Mouse (Mus musculus): ENCODE measurements at regions not wholly inside any gene's neighbourhood (a gene's known extent, or its start where the extent isn't known, plus 50 kb on each side); places are given as distances from the start of the nearest gene placed in this dataset.
"Not testable (repeated sequence)": the region's sequence is repeated elsewhere in the genome, so short reads cannot be mapped to it uniquely, and the experiment has no call there.

DNA sequence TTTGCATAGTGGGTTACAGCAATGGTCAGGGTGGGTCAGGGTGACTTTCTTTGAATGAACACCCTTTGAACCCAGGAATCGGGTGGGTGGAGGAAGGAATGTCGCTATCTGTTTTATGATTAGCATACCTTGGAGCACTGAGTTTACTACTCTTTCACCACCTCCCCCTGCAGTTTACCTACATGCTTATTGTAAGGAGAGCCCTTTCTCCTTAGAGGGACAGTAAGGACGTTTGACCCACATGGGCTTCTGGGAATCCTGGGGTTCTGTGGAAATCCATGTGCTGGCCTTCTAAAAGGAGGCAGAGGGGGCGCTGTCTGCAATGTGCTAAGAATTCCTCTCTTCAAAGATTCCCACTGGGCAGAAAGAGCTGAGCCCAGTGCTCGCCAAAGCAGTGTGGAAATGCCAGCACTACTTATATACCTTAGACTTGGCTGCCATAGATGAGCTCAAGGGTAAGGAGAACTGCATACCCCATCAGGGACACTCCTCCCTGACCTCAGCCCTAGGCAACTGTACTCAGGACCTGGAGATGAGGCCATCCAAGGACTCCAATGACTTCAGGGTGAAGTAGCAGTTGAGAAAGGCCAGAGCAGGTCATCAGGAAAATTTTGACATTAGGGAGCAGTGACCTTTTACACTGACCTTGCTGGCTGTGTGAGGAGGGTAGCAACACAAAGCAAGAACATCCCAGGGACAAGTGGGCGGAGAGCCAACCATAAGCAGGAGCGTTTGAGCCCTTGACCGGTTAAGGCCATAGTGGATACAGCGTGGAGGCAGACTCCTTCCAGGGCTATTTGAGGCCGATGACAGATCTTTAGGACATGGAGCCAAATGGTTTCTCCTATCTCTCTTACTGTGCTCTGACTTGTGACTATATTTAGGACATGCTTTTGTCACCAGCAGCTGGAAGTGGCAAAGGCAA, 133.2 kb downstream of the Tcp10c start:
- in situ Hi-C loops (cut with MboI, MseI), result loop anchor here (5.0 to 25.0 kb wide), 3 partner anchors 35 to 1175 kb away; partner anchors contain the start of genes Gm7168 (in 1 of the 2) and Map3k4 (in 1 of the 2)

DNA sequence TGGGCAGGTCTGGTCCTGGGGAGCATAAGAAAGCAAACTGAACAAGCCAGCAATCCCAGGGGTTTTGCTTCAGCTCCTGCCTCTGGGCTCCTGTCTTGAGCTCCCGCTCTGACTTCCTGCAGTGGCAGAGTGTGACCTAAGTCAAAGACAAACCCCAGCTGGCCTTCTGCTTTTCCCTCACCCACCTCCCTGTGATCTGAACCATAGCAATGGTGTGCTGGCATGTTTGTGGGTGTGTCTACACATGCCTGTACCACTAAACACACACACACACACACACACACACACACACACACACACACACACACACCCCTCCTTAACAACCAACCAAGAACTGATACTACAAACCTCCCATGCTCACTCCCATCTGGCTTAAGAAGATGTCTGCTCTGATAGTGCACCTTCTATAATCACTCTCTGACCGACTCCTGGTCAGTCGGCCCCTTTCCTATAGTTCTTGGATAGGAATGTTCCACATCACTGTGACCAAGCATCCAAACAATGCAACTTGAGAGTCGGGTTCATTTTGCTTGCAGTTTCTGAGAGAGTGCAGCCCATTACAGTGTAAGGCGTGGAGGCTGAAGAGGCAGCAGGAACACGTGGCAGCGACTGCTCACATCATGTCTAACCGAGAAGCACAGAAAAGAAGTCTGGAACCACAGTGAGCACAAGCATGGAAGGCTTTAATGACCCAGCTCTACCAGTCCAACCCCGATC, 134.4 kb downstream of the Tcp10c start:
- in situ Hi-C loops (cut with MboI, MseI), result loop anchor here (5.0 to 25.0 kb wide), 3 partner anchors 34 to 1176 kb away; partner anchors contain the start of genes Gm7168 (in 1 of the 2) and Map3k4 (in 1 of the 2)

DNA sequence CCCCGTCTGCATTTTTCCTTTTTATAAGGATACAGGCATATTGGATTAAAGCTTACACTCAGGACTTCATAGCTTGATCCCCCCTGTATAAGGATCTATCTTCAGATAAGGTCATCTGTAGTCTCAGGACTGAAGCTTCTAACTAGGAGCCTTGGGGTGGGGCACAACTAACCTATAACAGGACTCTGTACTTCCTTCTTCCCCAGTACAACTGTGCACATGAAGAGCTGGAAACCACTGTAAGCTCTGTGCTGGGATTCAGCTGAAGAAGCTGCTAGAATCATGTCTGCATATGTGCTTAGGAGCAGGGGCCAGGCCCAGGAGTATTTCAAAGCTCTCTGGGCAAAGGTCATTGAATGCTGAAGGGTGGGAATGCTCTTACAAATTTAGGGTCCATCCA, 137.9 kb downstream of the Tcp10c start:
- in situ Hi-C loops (cut with MboI, MseI), result loop anchor here (5.0 to 25.0 kb wide), 3 partner anchors 305 to 1180 kb away; partner anchors contain the start of genes Gm7168 (in 1 of the 2) and Map3k4 (in 1 of the 2)

DNA sequence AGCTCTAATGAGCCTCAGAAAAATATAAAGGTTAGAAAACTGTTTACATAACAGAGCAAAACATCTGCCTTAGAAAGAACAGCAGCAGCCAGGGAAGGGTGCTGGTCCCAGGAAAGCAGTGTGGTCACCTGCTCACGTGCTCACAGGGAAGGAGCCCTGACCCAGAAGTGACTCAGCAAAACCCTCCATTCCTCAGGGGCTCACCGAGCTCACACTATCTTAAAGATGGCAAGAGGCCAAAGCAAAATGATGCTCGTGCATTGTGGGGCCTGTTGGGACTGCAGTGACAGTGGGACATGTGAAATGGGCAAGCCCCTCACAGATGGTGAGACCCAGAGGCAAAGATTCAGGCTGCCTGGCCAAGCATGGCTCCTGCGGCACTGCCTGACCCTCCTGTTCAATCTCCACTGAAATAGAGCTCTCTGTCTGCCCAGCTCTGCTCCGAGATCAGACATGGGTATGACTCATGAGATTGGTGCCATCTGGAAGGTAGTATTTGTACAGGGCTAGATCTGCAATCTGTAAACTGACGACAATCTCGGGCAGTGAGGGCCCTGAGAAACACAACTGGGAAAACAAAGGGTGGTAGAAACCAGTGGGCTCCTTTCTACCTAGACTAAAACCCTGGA, 138.4 kb downstream of the Tcp10c start:
- in situ Hi-C loops (cut with MboI, MseI), result loop anchor here (5.0 to 25.0 kb wide), 3 partner anchors 305 to 1180 kb away; partner anchors contain the start of genes Gm7168 (in 1 of the 2) and Map3k4 (in 1 of the 2)

DNA sequence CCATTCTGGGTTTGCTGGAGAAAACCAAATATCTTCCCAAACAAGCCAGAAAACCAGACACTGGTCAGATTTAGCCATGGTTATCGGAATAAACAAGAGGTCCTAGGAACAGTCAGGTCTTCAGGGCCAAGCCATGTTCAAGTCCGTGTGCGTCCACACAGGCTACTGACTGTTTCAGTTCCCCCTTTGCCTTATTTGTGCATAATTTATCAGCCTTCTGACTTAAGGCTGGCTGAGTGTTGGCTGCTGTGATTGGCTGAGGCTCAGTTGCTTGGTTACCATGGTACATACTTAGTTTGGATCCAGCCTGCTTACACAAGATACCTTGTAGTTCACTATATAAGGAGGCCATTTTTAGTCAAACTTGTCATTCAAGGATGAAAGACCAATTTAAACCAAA, 139.5 kb downstream of the Tcp10c start:
- in situ Hi-C loops (cut with MboI, MseI), result loop anchor here (5.0 to 25.0 kb wide), 3 partner anchors 307 to 1182 kb away; partner anchors contain the start of genes Gm7168 (in 1 of the 2) and Map3k4 (in 1 of the 2)

DNA sequence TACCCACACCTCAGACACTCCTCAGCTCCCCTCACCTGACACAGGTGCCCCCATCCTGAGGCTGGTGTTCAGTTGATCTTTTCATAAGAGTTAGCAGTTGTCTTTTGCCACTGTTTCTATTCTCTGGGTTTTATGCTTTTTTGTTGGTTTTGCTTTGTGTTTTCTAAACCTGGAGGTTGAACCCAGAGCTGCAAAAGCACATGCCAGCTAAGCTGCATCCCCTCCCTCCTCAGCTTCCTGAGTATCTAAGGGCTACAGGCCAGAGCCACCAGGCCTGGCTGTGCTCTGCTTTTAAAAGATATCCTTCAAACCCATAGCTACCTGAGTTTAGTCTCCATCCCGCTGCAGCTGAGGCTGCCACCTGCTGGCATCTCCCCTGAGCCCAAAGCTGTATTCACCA, 140.1 kb downstream of the Tcp10c start:
- in situ Hi-C loops (cut with MboI, MseI), result loop anchor here (5.0 to 25.0 kb wide), 3 partner anchors 307 to 1182 kb away; partner anchors contain the start of genes Gm7168 (in 1 of the 2) and Map3k4 (in 1 of the 2)

DNA sequence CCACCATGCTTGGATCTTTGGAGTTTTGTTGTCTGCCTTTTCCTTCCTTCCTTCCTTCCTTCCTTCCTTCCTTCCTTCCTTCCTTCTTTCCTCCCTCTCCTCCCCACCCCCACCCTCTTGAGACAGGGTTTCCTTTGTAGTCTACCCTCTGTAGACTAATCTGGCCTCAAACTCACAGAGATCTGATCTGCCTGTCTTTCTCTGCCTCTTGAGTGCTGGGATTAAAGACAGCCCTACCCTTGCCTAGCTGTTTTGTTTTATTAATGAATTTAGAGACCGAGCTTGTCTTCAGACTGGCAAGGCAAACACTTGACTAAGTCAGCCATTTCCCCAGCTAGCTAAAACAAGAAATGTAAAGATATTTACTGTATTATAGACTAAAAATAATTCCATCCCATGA, 150.0 kb downstream of the Tcp10c start:
- in situ Hi-C loops (cut with MboI, MseI), result not testable (repeated sequence)

DNA sequence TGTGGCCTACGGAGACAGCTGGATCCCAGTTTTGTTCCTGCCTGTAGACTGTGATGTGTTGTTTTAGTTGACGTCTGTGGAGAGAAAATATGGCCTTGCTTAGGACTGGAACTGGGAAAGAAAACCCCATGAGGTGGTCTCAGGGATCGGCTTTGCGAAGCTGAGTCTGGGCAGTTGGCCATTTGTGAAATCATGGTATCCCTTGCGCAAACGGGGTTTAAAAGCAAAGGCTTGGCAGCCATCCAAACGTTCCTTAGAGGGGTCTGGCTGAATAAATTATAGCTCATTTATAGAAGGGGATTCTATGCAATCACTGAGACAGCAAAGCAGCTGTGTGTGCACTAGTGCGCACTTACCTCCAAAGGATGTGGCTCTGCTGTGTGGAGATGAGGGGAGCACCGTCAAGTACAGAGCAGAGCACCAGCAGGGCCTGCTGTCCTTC, 150.5 kb downstream of the Tcp10c start:
- in situ Hi-C loops (cut with MboI, MseI), result not testable (repeated sequence)

DNA sequence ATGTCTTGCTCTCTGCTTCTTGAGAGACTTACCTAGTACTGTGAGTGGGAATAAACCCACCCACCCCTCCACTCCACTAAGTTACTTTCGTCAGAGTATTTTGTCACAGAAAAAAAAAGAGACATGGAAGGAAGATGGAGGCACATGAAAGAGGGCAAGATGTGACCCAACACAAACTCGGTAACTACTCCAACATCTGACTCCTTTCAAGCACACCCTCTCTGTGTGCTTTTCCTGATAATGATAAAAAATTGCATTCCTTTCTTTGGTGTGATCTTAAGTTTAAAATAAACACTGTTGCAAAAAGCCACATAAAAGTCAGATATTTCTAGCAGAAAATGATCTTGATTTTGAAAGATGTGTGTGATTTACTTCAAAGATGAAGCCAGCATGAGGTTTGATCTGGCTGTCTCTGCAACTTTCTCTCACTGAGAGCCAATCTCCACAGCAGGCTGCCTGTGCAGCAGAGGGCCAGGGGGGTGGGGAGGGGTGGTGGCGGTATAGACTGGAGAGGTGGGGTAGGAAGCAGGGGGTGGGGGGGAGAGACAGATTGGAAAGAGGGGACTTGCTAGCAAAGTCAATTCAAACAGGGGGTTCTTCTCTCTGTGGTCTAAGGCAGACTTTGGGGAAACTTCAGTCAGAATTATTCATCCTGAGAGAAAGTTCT, 153.2 kb downstream of the Tcp10c start:
- in situ Hi-C loops (cut with MboI, MseI), result not testable (repeated sequence)

DNA sequence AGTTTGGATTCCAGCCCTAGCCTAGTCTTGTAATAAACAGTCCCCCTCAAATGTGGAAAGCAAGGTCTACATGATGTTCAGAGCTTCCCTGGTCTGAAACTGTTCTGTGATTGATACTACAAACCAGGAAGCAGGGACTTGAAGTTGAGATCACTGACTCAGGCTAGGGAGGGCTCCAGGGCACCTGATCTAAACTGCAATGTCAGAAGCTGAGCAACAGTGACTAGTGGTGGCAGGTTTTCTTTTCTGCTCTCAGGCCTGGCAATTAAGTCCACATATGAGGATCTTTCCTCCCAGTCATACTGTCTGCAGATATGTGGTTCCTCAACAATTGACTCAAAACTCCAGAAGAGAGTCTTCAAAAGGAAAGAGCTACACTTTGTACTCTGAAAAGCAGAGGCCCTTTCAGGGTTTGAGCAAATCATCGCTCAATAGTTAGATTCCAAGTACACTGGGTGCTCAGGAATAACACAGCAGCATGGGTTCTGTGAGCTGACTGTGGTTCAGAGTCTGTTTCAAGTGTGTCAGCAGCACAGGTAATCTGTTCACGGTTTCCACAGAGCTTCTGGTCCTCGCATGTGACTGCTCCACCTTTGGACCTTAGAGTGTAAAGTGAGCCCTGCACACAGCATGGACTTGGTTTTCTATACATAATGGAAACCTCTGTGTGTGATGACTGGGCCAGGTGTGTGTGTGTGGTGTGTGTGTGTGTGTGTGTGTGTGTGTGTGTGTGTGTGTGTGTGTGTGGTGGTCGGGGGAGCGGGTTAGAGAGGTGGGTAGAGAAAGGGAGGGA, 165.2 kb downstream of the Tcp10c start:
- in situ Hi-C loops (cut with MboI, MseI), result loop anchor here (5.0 kb wide), 2 partner anchors 32 to 48 kb away; no protein-coding TSS in a partner anchor

DNA sequence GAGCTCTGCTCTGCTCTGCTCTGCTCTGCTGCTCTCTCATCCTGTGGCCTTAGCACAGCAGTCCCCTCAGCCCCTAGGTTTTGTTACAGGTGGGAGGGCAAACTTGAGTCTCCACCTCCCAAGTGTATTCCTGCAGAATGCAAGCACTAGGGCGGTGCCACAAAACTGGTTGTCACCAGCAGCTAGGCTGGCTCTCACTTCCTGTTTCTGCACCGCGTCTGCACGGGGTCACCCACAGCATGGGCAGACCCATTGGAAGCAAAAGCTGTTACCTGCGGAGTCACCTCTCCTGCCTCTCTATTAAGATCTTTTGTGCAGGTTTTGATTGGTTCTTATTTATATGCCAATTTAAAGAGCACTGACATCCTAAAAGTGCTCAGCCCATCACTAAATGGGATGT, 178.2 kb downstream of the Tcp10c start:
- in situ Hi-C loops (cut with MboI, MseI), result loop anchor here in 1 of 2 experiments (25.0 kb wide), 1 partner anchor 1745 kb away; no protein-coding TSS in a partner anchor

DNA sequence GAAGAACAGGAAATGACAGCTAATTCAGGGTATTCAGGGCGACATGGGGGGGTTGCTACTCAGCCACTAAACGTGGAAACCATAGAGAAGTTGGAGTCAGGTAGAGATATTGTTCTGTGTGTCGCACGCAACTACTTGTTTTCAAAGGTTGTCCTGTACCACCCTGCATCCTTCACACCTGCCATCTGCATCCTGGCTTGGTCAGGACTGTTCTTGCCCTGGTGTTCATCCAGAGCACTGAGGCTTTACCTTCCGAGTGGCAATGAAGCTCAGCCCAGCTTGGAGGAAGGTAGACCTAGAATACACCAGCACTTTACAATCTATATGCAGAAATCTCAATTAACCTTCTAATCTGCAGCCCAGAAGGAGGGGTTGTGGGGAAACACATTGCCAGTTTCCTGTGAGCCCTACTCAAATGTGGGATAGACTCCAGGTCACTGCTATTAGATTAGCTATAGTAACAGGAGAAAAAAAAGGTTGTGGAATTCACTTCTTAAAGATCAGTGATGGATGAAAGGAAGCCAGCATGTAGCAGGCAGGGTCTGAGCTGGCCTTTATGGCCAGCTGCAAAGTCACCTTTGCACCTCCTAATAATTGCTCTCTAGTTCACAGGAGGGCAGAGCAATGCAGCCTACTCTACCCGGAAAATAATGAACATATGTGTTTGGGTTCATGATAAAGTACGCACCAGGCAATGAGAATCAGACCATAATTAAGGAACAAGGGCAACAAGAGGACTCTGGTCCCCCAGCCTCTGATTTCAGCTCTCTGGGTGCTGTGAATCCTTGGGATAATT, 186.3 kb downstream of the Tcp10c start:
- in situ Hi-C loops (cut with MboI, MseI), result loop anchor here (5.0 to 25.0 kb wide), 8 partner anchors 166 to 1753 kb away; partner anchors contain the start of gene Smok2b (in 1 of the 2)

DNA sequence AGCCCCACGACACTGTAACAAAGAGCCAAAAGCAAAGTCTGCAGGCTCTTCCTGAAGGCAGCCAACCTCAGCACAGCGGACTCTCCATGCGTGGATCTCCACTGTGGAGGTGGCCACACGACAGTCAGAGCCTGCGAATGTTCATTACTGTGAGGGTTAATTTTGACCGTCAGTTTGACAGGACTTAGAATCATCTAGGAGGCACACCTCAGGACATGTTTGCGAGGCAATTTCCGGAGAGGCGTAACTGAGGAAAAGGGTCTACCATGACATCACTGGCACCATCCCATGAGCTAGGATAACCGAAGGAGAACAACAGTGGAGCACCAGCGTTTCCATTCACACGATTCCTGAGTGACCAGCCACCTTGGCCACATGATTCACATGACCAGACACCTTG, 186.9 kb downstream of the Tcp10c start:
- in situ Hi-C loops (cut with MboI, MseI), result loop anchor here (5.0 to 25.0 kb wide), 8 partner anchors 166 to 1754 kb away; partner anchors contain the start of gene Smok2b (in 1 of the 2)

DNA sequence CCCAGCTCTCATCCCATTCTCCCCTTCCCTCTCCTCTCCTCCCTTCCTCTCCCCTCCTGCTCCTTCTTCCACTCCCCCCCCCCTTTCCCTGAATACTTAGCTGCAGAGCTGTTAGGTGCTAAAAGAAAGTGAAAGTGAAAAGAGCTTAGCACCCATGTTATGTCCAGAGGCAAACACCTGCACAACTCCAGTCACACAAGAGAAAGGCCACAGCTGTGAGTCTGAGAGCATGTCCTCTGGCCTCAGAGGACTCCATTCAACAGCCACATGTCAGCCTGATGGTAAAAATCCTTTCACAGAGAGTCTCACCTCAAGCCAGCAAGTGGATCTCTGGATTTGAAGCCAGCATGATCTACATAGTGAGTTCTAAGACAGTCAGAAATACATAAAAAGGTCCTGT, 187.9 kb downstream of the Tcp10c start:
- in situ Hi-C loops (cut with MboI, MseI), result loop anchor here (5.0 to 25.0 kb wide), 8 partner anchors 167 to 1755 kb away; partner anchors contain the start of gene Smok2b (in 1 of the 2)

DNA sequence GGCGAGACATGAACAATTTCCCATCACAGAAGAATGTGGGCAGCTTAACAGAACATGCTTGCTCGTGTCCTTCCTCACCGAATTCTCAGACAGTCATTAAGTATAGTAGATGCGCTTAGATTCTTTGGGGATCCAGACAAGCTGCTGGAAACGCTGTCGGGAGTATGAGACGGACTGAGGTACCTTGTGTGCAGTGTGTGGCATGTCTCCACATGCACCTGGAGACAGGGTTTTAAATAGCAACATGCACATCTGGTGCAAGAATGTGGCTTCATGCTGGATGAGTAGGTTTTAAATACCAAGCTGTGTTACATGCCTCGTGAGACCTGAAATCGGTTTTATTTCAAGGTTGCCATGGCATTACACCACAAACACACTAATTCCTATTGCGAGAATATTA, 188.5 kb downstream of the Tcp10c start:
- in situ Hi-C loops (cut with MboI, MseI), result loop anchor here (5.0 to 25.0 kb wide), 8 partner anchors 168 to 1756 kb away; partner anchors contain the start of gene Smok2b (in 1 of the 2)

DNA sequence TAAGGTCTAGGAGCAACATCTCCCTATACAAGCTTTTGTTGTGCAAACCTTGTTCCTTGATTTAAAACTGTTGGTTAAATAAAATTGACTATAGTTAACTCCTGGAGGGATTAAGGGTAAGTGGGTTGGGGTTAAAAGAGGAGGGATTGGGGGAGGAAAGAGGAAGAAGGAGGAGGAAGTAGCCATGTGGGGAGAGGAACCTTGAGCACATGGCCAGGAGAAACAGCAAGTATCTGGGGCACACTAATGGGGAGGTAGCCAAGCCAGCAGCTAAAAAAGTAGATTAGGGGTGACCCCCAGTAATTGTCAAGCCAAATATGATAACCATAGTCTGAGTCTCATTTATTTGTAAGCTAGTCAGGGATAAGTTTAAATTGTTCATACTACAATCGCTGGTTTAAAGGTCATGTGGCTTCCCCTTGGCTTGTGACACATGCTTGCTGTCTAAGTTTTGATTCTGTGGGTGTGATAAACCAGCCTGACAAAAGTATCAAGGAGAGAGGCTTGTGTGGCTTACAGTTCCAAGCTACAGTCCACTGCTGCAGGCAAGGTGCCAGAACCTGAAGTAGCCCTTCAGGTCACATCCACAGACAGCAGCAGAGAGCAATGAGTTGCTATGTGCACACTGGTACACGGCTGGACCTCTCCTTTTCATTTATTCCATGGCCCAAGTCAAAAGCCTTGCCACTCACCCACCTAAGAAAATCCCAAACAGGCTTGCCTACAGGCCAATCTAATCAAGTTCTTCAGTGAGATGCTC, 189.8 kb downstream of the Tcp10c start:
- in situ Hi-C loops (cut with MboI, MseI), result loop anchor here (5.0 to 25.0 kb wide), 8 partner anchors 169 to 1757 kb away; partner anchors contain the start of gene Smok2b (in 1 of the 2)

DNA sequence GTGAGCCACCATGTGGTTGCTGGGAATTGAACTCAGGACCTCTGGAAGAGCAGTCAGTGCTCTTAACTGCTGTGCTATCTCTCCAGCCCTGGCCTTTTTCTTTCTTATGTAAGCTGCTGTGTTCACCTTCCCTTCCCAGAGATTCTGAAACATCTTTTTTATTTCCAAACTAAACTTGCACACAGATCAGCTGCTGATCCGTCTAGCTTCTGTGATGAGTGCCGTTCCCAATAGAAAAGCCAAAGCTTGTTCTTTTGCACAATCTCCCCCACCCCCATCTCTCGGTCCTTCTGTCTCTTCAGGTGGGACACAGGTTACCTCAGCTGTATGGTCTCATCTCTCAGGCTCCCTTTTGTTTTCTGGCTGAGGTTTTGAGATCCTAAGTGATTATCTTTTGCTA, 191.9 kb downstream of the Tcp10c start:
- in situ Hi-C loops (cut with MboI, MseI), result loop anchor here (10.0 to 25.0 kb wide), 5 partner anchors 171 to 1759 kb away; no protein-coding TSS in a partner anchor
